Mouse (Mus musculus): ENCODE measurements around the gene Lypla2. TPM values are rescaled to one million over a fixed set of nuclear protein-coding genes. Genes with fewer than 3 reads are reported as not detected.
A peak's percentile ranks its signal among the peaks of the same experiment; 100 is the strongest.

Lypla2 gene
- total RNA-seq, 2 experiments from 2014 or later = 95.3 to 103 TPM

- peak; percentile 95 to 97 for DNase-seq (ENCODE audit: low spot score in 2 of 2)
- peak within 1 kb of the TSS; percentile 73; the same call in 1 of the 2 replicates for H3K27ac ChIP-seq
- peak within 1 kb of the TSS; percentile 94 for H3K4me3 ChIP-seq
- TF ChIP-seq CTCF (conservative IDR thresholded peaks at IDR 0.05) = peak; percentile 88
Measured at GRCm38 (mm10) chr4:135920304-135921241, 51.9 kb downstream of the Lypla2 start, which contains the start of gene Fuca1. TSS of gene Fuca1 (plus strand) at chr4:135920735.

- Histone ChIP-seq H3K4me3 (no peak overlapping the region), H3K27ac (peak overlapping the region; percentile 36; the same call in 1 of the 2 replicates)
- no peak for DNase-seq (ENCODE audit: low spot score in 2 of 2)
- TF ChIP-seq CTCF (conservative IDR thresholded peaks at IDR 0.05) = no peak
Measured at GRCm38 (mm10) chr4:135919280-135919639, 53.2 kb downstream of the Lypla2 start.

- Histone ChIP-seq H3K4me3 (no peak overlapping the region), H3K27ac (peak overlapping the region; percentile 36; the same call in 1 of the 2 replicates)
- TF ChIP-seq CTCF (conservative IDR thresholded peaks at IDR 0.05) = no peak
- no peak for DNase-seq (ENCODE audit: low spot score in 2 of 2)
Measured at GRCm38 (mm10) chr4:135918635-135919279, 53.7 kb downstream of the Lypla2 start.

Other genes starting within 250 kb of the Lypla2 start
- under 1 TPM; 0.12 to 0.13 TPM for gene Il22ra1, start 244.5 kb downstream of the Lypla2 start, total RNA-seq (2021)
- under 1 TPM; 0.56 to 0.76 TPM for gene Myom3, start 212.9 kb downstream of the Lypla2 start, total RNA-seq (2021)
- gene Srsf10, start 116.9 kb downstream of the Lypla2 start, total RNA-seq (2021) = 10 to 100 TPM; 82.6 to 94.2 TPM
- gene Pnrc2, start 98.8 kb downstream of the Lypla2 start, total RNA-seq (2021) = 10 to 100 TPM; 52.7 to 54.8 TPM
- gene Cnr2, start 77.2 kb downstream of the Lypla2 start, total RNA-seq (2021) = under 1 TPM in 1 of 2 experiments, not detected in 1; 0.12 TPM
- 10 to 100 TPM; 39.4 to 39.7 TPM for gene Fuca1, start 51.9 kb downstream of the Lypla2 start, total RNA-seq (2021)
- gene Hmgcl, start 26.2 kb downstream of the Lypla2 start, total RNA-seq (2021) = 10 to 100 TPM; 35.2 to 36.1 TPM
- gene Gale, start 8.9 kb downstream of the Lypla2 start, total RNA-seq (2021) = 10 to 100 TPM; 22.6 to 23.8 TPM
- 10 to 100 TPM; 80.6 to 86.0 TPM for gene Pithd1, start 14.6 kb upstream of the Lypla2 start, total RNA-seq (2021)
- 10 to 100 TPM; 27.3 to 28.5 TPM for gene Eloa, start 49.1 kb upstream of the Lypla2 start, total RNA-seq (2021)
- 100 to 1,000 TPM; 291 to 317 TPM for gene Rpl11, start 80.8 kb upstream of the Lypla2 start, total RNA-seq (2021)
- gene Id3, start 170.9 kb upstream of the Lypla2 start, total RNA-seq (2021) = 10 to 100 TPM; 45.1 to 47.4 TPM
- gene E2f2, start 199.8 kb upstream of the Lypla2 start, total RNA-seq (2021) = 1 to 10 TPM in 1 of 2 experiments, under 1 TPM in 1; 0.74 to 1.5 TPM
- gene Asap3, start 233.7 kb upstream of the Lypla2 start, total RNA-seq (2021) = 1 to 10 TPM; 2.5 to 3.1 TPM

All from layer of hippocampus, adult 2 months (tissue).